Mouse (Mus musculus) midbrain, embryonic 12.5 days (tissue): ENCODE data around the gene Nod2. TPM values are rescaled to one million over a fixed set of nuclear protein-coding genes. Genes with fewer than 3 reads are reported as not detected.

ENCODE experiments used
- ATAC-seq: fragments of 200-750 bp; cut with Nextera tagmentation; 2 replicates; pipeline ENCODE4 v1.8.0; 2017; ENCODE audit warnings: low read depth, moderate TSS enrichment, moderate library complexity; ENCODE audit not compliant: low FRiP score
- H3K27ac ChIP-seq: fragments of 300-500 bp; sonication (generic); replicated peaks from 2 replicates; pipeline ENCODE4 v1.5.1; 2016; ENCODE audit warnings: mild to moderate bottlenecking
- H3K27me3 ChIP-seq: fragments of 300-500 bp; sonication (generic); 2 replicates; pipeline ENCODE4 v1.6.1; 2016; ENCODE audit warnings: mild to moderate bottlenecking
- H3K36me3 ChIP-seq: fragments of 300-500 bp; sonication (generic); 2 replicates; pipeline ENCODE4 v1.6.1; 2016
- H3K4me1 ChIP-seq: fragments of 300-500 bp; sonication (generic); 2 replicates; pipeline ENCODE4 v1.6.1; 2016
- H3K4me2 ChIP-seq: fragments of 300-500 bp; sonication (generic); replicated peaks from 2 replicates; pipeline ENCODE4 v1.6.1; 2016; ENCODE audit warnings: mild to moderate bottlenecking, moderate library complexity
- H3K4me3 ChIP-seq: fragments of 300-500 bp; sonication (generic); 2 replicates; pipeline ENCODE4 v1.5.1; 2016; ENCODE audit warnings: mild to moderate bottlenecking
- H3K9ac ChIP-seq: fragments of 300-500 bp; sonication (generic); replicated peaks from 2 replicates; pipeline ENCODE4 v1.6.1; 2016; ENCODE audit warnings: mild to moderate bottlenecking, moderate library complexity
- H3K9me3 ChIP-seq: fragments of 300-500 bp; sonication (generic); 2 replicates; pipeline ENCODE4 v1.6.1; 2016; ENCODE audit warnings: mild to moderate bottlenecking
- WGBS: fragments of 180-500 bp; shearing (Covaris S2); methylation state at CpG from one replicate; pipeline ENCODE4 v1.1.7; 2016; 5-methylcytosine and 5-hydroxymethylcytosine counted together
- polyA plus RNA-seq: library from polyadenylated mRNA; unstranded; fragments of >200 nt; fragmentation: Nextera tagmentation; extraction: Ambion mirVana; gene quantifications from 2 replicates; pipeline ENCODE4 v1.2.1, GENCODE M21; 2016

The Nod2 gene
- polyA plus RNA-seq, 1 experiment from 2014 or later: 0.22 TPM

- H3K9ac ChIP-seq: no peak overlapping the region
- peaks cover 47% of the 10 kb centered on the region for H3K27me3 ChIP-seq
- no peak overlapping the region for H3K4me2 ChIP-seq
- H3K4me1 ChIP-seq: no peaks in the 10 kb centered on the region
- H3K27ac ChIP-seq: no peak overlapping the region
- H3K4me3 ChIP-seq: no peak overlapping the region
- H3K9me3 ChIP-seq: no peaks in the 10 kb centered on the region
- no peak for ATAC-seq
- H3K36me3 ChIP-seq: no peaks in the 10 kb centered on the region
- WGBS: 71% methylated on average over 5 of the region's 5 CpGs
These were observed 26.2 kb upstream of the Nod2 start for GRCm38 (mm10) chr8:88620931-88621330.

DNA sequence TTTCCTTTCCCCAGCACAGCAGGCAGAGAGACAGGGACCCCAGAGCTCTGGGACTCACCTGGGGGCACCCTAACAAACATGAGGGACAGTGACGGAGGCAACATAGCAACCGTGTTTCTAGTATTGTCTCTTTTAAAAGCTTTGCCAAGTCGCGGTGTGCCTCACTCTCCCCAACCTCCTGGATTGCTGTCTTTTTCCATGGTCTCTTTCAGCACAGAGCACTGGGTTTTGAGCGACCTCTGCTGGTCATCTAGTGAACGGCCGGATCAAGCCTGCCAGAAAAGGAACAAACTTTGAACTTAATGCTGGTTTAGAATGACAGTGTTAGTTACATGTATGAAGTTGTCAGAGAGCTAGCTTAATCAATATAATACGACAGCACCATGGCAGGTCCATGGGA is 25.7 kb upstream of the Nod2 start:
- Histone ChIP-seq H3K27me3 (peaks cover 52% of the 10 kb centered on the region), H3K4me3 (no peak overlapping the region), H3K4me1 (no peaks in the 10 kb centered on the region), H3K9me3 (no peaks in the 10 kb centered on the region), H3K4me2 (no peak overlapping the region), H3K9ac (no peak overlapping the region), H3K36me3 (no peaks in the 10 kb centered on the region), H3K27ac (no peak overlapping the region)
- ATAC-seq: no peak
- 3% methylated on average over 8 of the region's 8 CpGs for WGBS

GRCm38 (mm10) chr8:88623351-88623750 is 23.8 kb upstream of the Nod2 start:
- 78% methylated on average over 3 of the region's 3 CpGs for WGBS
- no peak overlapping the region for H3K4me2 ChIP-seq

GRCm38 (mm10) chr8:88624276-88624675 is 22.8 kb upstream of the Nod2 start:
- H3K9ac ChIP-seq: no peak overlapping the region
- no peak overlapping the region for H3K4me2 ChIP-seq
- no peaks in the 10 kb centered on the region for H3K9me3 ChIP-seq
- WGBS: 74% methylated on average over 3 of the region's 3 CpGs
- ATAC-seq: no peak
- H3K27ac ChIP-seq: no peak overlapping the region
- H3K4me1 ChIP-seq: peaks cover 14% of the 10 kb centered on the region
- no peaks in the 10 kb centered on the region for H3K36me3 ChIP-seq
- H3K4me3 ChIP-seq: no peak overlapping the region
- peaks cover 68% of the 10 kb centered on the region for H3K27me3 ChIP-seq

More at GRCm38 (mm10) chr8:88623351-88623750, 23.8 kb upstream of the Nod2 start:
- peaks cover 59% of the 10 kb centered on the region for H3K27me3 ChIP-seq
- H3K4me1 ChIP-seq: peaks cover 13% of the 10 kb centered on the region
- no peak overlapping the region for H3K9ac ChIP-seq
- no peak overlapping the region for H3K4me3 ChIP-seq
- H3K27ac ChIP-seq: no peak overlapping the region
- H3K9me3 ChIP-seq: no peaks in the 10 kb centered on the region
- ATAC-seq: no peak
- H3K36me3 ChIP-seq: no peaks in the 10 kb centered on the region

- no peak overlapping the region for H3K4me2 ChIP-seq
- H3K4me3 ChIP-seq: no peak overlapping the region
- no peak for ATAC-seq
- H3K36me3 ChIP-seq: no peaks in the 10 kb centered on the region
- no peak overlapping the region for H3K27ac ChIP-seq
- no peaks in the 10 kb centered on the region for H3K9me3 ChIP-seq
- 72% methylated on average over 3 of the region's 3 CpGs for WGBS
- H3K27me3 ChIP-seq: peaks cover 55% of the 10 kb centered on the region
- H3K9ac ChIP-seq: no peak overlapping the region
- H3K4me1 ChIP-seq: peaks cover 14% of the 10 kb centered on the region
These were observed 20.7 kb upstream of the Nod2 start for GRCm38 (mm10) chr8:88626433-88626832.

- no peak; the same call in 1 of the 2 replicates for ATAC-seq
- H3K4me3 ChIP-seq: peak overlapping the region; percentile 56
- WGBS: 11% methylated on average over 19 of the region's 19 CpGs
- peak overlapping the region; percentile 69; the same call in 1 of the 2 replicates for H3K9ac ChIP-seq
- peak overlapping the region; percentile 83 for H3K4me2 ChIP-seq
- H3K27me3 ChIP-seq: peaks cover 55% of the 10 kb centered on the region
- no peaks in the 10 kb centered on the region for H3K9me3 ChIP-seq
- peaks cover 14% of the 10 kb centered on the region for H3K4me1 ChIP-seq
- H3K36me3 ChIP-seq: no peaks in the 10 kb centered on the region
- H3K27ac ChIP-seq: no peak overlapping the region
These were observed 20.2 kb upstream of the Nod2 start for GRCm38 (mm10) chr8:88626940-88627264.

- peaks cover 50% of the 10 kb centered on the region for H3K27me3 ChIP-seq
- peak; percentile 82 for ATAC-seq
- under 1% methylated on average over 105 of the region's 105 CpGs for WGBS
These were observed 19.7 kb upstream of the Nod2 start for GRCm38 (mm10) chr8:88627265-88627991.

GRCm38 (mm10) chr8:88628001-88628774 is 18.9 kb upstream of the Nod2 start:
- Histone ChIP-seq H3K27me3 (peaks cover 43% of the 10 kb centered on the region), H3K4me3 (peak overlapping the region; percentile 56), H3K36me3 (no peaks in the 10 kb centered on the region), H3K27ac (no peak overlapping the region), H3K9ac (peak overlapping the region; percentile 69; the same call in 1 of the 2 replicates), H3K4me2 (peak overlapping the region; percentile 83), H3K9me3 (no peaks in the 10 kb centered on the region), H3K4me1 (peaks cover 14% of the 10 kb centered on the region)
- ATAC-seq: peak; percentile 31; the same call in 1 of the 2 replicates
- 58% methylated on average over 14 of the region's 14 CpGs for WGBS

More at GRCm38 (mm10) chr8:88627265-88627991, 19.7 kb upstream of the Nod2 start:
- H3K4me3 ChIP-seq: peak overlapping the region; percentile 56
- H3K9me3 ChIP-seq: no peaks in the 10 kb centered on the region
- H3K4me1 ChIP-seq: peaks cover 14% of the 10 kb centered on the region
- peak overlapping the region; percentile 52; the same call in 1 of the 2 replicates for H3K27ac ChIP-seq
- H3K36me3 ChIP-seq: no peaks in the 10 kb centered on the region
- H3K9ac ChIP-seq: peak overlapping the region; percentile 69
- H3K4me2 ChIP-seq: peak overlapping the region; percentile 83

GRCm38 (mm10) chr8:88630225-88630624 is 16.9 kb upstream of the Nod2 start:
- Histone ChIP-seq H3K4me3 (no peak overlapping the region), H3K27me3 (peaks cover 32% of the 10 kb centered on the region), H3K4me1 (peaks cover 14% of the 10 kb centered on the region), H3K27ac (no peak overlapping the region), H3K9ac (no peak overlapping the region), H3K36me3 (no peaks in the 10 kb centered on the region), H3K4me2 (no peak overlapping the region), H3K9me3 (no peaks in the 10 kb centered on the region)
- WGBS: 84% methylated on average over 4 of the region's 4 CpGs
- no peak for ATAC-seq

DNA sequence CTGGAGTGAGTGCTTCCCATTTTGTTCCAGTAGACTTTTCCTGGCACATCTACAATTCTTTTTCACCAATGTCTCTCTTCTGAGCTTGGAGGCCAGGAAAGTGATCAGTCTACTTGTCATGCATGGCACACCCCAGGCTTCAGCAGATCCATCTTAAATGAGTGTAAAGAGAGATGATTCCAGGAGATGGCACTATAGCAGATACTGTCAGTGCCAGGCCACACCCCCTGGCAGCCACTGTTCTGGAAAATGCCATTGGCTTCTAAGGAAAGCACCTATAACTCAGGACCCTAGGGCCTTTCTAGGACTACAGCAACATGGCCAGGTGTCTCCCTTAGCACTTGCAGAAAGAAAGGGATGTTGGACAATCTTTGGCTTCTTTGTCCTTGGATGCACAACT is 16.0 kb upstream of the Nod2 start:
- ATAC-seq: no peak
- H3K36me3 ChIP-seq: no peaks in the 10 kb centered on the region
- H3K9me3 ChIP-seq: no peaks in the 10 kb centered on the region
- no peak overlapping the region for H3K4me2 ChIP-seq
- H3K4me1 ChIP-seq: peaks cover 14% of the 10 kb centered on the region
- no peak overlapping the region for H3K27ac ChIP-seq
- no peak overlapping the region for H3K4me3 ChIP-seq
- H3K27me3 ChIP-seq: peaks cover 24% of the 10 kb centered on the region
- no peak overlapping the region for H3K9ac ChIP-seq

- no peak overlapping the region for H3K4me2 ChIP-seq
- H3K27me3 ChIP-seq: peaks cover 9% of the 10 kb centered on the region
- peaks cover 6% of the 10 kb centered on the region; the same call in 1 of the 2 replicates for H3K4me1 ChIP-seq
- 81% methylated on average over 7 of the region's 7 CpGs for WGBS
- H3K9ac ChIP-seq: no peak overlapping the region
- H3K9me3 ChIP-seq: no peaks in the 10 kb centered on the region
- no peak for ATAC-seq
- no peak overlapping the region for H3K4me3 ChIP-seq
- H3K27ac ChIP-seq: no peak overlapping the region
- no peaks in the 10 kb centered on the region for H3K36me3 ChIP-seq
These were observed 13.8 kb upstream of the Nod2 start for GRCm38 (mm10) chr8:88633343-88633765.
